Mouse (Mus musculus): ENCODE data around the gene Rcn3.
"Not testable (repeated sequence)": the region's sequence is repeated elsewhere in the genome, so short reads cannot be mapped to it uniquely, and the experiment has no call there.

Rcn3 gene

DNA sequence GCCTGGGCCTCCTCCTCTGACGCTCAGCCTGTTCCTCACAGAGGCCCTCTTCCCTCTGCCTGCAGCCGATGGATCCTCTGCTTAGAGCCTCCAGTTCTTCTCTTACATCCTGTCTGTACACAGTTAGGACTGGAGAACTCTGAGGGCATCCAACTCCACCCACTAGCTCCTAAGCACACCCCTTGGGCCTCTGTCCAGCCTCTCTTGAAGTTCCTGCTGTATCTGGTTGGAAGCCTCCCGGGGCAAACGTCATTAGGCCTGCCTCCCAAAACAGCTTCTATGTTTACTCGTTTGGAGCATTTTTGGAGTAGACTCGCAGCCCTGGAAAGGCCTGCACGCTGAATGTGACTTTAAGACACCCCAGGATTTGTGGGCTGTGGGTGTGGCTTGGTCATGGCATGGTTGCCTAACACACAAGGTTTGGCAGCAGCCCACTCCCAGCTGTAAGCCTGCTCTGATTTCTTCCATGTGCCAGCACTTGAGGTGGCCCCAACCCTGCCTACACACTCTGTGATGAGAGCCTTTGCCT lies 11.7 kb upstream of the Rcn3 start, which contains the start of gene Fcgrt:
Gene Fcgrt (minus strand): TSS at position 200 of the 529 bp plus-strand sequence.
- in situ Hi-C loops (cut with MboI; ENCODE audit: low pct_unique_long_range_greater_than_20kb in 1 of 2, low sequenced_read_pairs in 2 of 2, unreplicated experiment in 1 of 2): no loop called here

DNA sequence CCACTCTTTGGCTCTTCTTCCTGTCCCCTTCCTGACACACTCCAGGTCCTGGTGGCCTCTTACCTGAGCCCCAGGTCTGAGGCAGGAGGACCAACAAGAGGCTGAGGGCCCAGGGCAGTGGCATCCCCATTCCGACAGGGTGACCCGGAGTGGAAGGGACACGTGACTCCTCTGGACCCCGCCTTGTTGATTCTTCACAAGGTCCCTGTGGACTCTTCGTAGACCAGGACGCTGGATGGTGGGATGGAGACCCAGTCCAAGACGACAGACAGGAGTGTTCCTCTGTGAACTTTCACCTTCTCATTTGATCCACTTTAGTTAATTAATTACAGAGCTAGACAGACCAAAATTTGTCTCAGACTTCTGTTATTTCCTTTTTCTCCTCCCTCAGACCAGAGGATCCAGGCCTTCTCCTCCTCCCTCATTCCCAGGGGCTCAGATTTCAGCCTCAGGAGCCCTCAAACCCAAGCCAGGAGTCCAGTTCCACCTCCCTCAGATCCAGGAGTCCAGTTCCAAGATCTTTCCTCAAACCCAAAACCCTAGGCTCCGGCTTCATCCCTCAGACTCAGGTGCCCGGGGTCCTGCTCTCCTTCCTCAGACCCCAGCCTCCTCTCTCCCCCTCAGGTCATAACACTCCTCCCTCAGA lies 11.0 kb upstream of the Rcn3 start:
- in situ Hi-C loops (cut with MboI; ENCODE audit: low pct_unique_long_range_greater_than_20kb in 1 of 2, low sequenced_read_pairs in 2 of 2, unreplicated experiment in 1 of 2): no loop called here

- in situ Hi-C loops (cut with MboI; ENCODE audit: low pct_unique_long_range_greater_than_20kb in 1 of 2, low sequenced_read_pairs in 2 of 2, unreplicated experiment in 1 of 2): no loop called here
These were observed 10.4 kb upstream of the Rcn3 start for GRCm38 (mm10) chr7:45102441-45102840.

DNA sequence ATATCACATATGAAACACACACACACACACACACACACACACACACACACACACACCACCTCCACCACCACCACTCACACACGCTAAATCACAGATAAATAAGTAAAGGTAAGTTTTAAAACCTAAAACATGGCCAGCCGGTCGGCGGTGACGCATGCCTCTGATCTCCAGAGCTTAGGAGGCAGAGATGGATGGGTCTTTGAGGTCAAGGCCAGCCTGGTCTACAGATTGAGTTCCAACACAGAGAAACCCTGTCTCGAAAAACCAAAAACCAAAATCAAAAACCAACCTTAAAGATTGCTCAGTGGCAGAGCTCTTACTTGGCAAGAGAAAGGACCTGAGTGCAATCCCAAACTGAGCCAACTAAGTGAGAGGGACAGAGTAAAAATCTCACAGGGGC lies 8.0 kb upstream of the Rcn3 start:
- in situ Hi-C loops (cut with MboI; ENCODE audit: low pct_unique_long_range_greater_than_20kb in 1 of 2, low sequenced_read_pairs in 2 of 2, unreplicated experiment in 1 of 2): no loop called here

- in situ Hi-C loops (cut with MboI; ENCODE audit: low pct_unique_long_range_greater_than_20kb in 1 of 2, low sequenced_read_pairs in 2 of 2, unreplicated experiment in 1 of 2): no loop called here
These were observed 6.7 kb upstream of the Rcn3 start for GRCm38 (mm10) chr7:45098541-45099240.

DNA sequence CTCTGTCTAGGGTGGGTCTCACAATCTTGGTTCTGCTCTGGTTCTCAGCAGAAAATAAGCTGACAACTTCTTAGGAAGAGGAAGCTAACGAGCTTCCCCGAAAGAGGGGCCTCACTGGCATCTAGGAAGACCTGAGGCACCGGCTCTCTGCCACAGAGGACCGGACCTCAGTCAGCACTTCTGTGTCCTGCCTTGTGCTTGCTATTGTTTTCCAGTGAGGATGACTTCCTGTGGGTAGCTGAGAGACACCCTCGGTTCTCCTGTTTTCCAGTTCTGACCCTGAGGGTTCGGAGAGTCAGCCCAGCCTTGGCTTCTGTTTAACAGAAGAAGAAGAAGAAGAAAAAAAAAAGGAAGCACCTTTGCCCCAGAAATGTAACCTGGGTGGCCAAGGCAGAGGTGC lies 5.5 kb upstream of the Rcn3 start:
- in situ Hi-C loops (cut with MboI; ENCODE audit: low pct_unique_long_range_greater_than_20kb in 1 of 2, low sequenced_read_pairs in 2 of 2, unreplicated experiment in 1 of 2): no loop called here

DNA sequence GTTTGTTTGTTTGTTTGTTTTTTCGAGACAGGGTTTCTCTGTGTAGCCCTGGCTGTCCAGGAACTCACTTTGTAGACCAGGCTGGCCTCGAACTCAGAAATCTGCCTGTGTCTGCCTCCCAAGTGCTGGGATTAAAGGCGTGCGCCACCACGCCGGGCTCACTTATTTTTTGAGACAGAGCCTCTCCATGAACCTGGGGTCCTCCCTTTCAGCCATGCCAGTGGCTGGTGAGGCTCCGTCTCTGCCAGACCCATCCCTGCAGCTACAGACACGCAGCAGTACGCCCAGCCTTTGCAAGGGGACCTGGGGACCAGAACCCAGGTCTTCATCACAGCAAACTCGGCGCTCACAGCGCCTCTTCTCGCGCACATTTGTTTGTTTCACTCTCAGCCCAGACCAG lies 3.9 kb upstream of the Rcn3 start:
- in situ Hi-C loops (cut with MboI; ENCODE audit: low pct_unique_long_range_greater_than_20kb in 1 of 2, low sequenced_read_pairs in 2 of 2, unreplicated experiment in 1 of 2): not testable (repeated sequence)

DNA sequence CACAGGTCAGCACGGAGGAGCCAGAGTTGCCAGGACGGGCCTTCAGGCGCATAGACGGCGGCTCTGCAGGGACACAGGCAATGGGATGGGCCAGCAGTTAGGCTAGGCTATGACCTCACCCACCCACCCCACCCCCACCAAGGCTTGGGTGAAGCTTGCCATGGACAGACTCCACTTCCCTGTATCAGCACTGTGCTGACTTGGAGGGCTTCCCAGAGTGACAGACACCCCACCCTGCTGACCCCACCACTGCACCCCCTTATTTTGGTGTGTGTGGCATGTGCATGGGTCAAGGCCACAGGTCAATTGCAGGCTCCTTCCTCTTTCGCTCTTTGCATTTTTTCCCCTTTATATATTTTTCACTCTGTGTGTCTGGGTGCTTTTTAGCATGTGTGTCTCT lies 3.3 kb upstream of the Rcn3 start:
- in situ Hi-C loops (cut with MboI; ENCODE audit: low pct_unique_long_range_greater_than_20kb in 1 of 2, low sequenced_read_pairs in 2 of 2, unreplicated experiment in 1 of 2): no loop called here

DNA sequence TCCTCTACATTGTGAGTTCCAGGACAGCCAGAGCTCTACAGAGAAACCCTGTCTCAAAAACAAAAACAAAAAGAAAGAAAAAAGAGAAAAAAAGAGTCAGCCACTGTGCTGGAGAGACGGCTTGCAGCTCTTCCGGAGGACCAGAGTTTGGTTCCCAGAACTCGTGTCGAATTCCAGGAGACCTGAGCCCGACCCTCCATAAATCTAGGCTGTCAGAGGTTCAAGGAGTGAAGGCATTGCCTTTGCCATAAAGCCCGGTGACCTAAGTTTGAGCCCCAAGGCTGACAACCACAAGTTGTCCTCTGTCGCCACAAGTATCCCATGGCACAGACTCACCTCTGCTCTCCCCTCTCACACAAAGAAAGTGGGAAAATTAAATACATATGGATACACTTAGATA lies 2.1 kb upstream of the Rcn3 start:
- in situ Hi-C loops (cut with MboI; ENCODE audit: low pct_unique_long_range_greater_than_20kb in 1 of 2, low sequenced_read_pairs in 2 of 2, unreplicated experiment in 1 of 2): no loop called here

DNA sequence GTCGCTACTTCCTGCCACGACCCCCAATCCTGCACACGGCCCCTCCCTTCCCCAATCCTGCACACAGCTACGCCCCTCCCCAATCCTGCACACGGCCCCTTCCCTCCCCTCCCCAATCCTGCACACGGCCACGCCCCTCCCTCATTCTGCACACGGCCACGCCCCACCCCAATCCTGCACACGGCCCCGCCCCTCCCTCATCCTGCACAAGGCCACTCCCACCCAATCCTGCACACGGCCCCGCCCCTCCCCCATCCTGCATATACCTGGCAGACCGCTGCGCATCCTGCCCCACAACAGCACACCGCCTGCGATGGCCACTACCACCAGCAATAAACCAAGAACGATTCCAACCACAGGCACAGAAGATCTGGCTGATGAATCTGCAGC lies 1.5 kb upstream of the Rcn3 start:
- in situ Hi-C loops (cut with MboI; ENCODE audit: low pct_unique_long_range_greater_than_20kb in 1 of 2, low sequenced_read_pairs in 2 of 2, unreplicated experiment in 1 of 2): no loop called here

DNA sequence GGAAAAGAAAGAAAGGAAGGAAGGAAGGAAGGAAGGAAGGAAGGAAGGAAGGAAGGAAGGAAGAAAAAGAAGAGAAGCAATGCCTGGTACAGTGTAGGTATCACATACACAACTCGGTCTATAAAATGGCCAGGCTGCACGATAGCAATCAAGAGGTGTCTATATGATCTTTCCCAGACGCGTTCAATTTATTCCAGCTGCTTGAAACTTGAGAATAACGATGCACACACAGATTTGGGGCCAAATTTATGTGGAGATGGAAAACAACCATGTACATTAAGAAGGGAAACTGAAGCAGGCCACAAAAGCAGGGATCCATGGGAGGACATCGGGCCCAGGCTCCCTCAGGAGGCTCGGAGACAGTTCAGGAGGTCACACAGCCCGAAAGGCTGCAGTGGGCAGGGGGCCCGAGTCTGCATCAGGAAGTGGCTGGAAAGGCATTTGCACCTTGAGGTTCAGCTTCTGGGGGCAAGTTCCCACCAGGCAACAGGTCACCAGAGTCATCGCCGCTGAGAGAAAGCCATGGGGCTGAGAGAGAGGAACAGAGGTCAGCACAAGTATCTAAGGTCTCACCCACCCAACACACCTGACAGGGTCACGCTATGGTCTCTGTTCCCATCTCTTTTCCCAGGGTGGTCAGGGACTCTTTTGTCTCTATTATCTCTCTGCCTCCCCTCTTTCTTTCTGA lies 951 bp upstream of the Rcn3 start:
- in situ Hi-C loops (cut with MboI; ENCODE audit: low pct_unique_long_range_greater_than_20kb in 1 of 2, low sequenced_read_pairs in 2 of 2, unreplicated experiment in 1 of 2): no loop called here

- in situ Hi-C loops (cut with MboI; ENCODE audit: low pct_unique_long_range_greater_than_20kb in 1 of 2, low sequenced_read_pairs in 2 of 2, unreplicated experiment in 1 of 2): no loop called here
These were observed 725 bp downstream of the Rcn3 start for GRCm38 (mm10) chr7:45091001-45091990.

- in situ Hi-C loops (cut with MboI; ENCODE audit: low pct_unique_long_range_greater_than_20kb in 1 of 2, low sequenced_read_pairs in 2 of 2, unreplicated experiment in 1 of 2): no loop called here
These were observed 1.6 kb downstream of the Rcn3 start for GRCm38 (mm10) chr7:45090251-45090977.

DNA sequence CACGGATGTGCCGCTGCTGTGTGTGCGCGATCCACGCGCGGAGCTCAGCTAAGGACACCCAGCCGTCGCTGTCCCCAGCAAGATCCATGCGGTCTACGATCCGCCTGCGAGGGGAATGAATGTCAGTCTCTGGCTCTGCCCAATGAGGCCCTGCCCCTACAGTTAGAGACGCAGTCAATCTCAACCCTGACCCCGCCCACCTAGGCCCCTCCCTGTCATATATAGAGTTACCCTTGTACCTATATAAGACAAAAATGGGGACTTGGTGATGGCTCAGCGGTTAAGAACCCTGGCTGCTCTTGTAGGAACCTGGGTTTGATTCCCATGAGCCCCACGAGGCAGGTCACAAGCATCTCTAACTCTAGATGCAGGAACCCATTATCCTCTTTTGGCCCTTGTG lies 3.4 kb downstream of the Rcn3 start:
- in situ Hi-C loops (cut with MboI; ENCODE audit: low pct_unique_long_range_greater_than_20kb in 1 of 2, low sequenced_read_pairs in 2 of 2, unreplicated experiment in 1 of 2): no loop called here

GRCm38 (mm10) chr7:45086084-45086483 lies 5.9 kb downstream of the Rcn3 start:
- in situ Hi-C loops (cut with MboI; ENCODE audit: low pct_unique_long_range_greater_than_20kb in 1 of 2, low sequenced_read_pairs in 2 of 2, unreplicated experiment in 1 of 2): no loop called here

DNA sequence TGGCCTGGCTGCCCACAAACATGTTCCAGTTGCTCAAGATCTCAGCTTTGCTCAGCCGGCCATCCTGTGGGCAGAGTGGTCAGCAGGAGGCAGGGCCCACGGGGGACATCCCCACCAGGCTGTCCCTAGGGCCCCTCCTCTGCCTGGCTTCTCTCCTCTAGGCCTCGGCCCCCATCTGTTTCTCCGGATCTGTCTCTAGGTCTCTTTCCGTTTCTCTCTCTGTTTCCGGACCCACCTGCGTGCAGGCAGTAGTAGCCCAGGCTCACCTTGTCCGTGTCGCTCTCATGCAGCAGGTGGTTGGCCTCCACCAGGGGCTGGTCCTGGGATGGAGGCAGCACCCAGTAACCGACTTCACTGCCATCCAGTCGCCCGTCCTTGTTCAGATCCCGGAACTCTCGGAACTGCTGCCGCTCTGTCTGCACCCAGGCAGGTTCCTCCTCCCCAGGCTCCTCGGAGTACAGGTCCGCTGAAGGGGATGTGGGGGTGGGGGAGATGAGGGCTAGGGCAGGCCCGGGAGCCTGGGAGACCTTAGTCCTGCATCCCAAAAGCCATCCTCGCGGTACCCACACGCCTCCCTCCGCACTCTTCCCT lies 8.6 kb downstream of the Rcn3 start:
- in situ Hi-C loops (cut with MboI; ENCODE audit: low pct_unique_long_range_greater_than_20kb in 1 of 2, low sequenced_read_pairs in 2 of 2, unreplicated experiment in 1 of 2): no loop called here

DNA sequence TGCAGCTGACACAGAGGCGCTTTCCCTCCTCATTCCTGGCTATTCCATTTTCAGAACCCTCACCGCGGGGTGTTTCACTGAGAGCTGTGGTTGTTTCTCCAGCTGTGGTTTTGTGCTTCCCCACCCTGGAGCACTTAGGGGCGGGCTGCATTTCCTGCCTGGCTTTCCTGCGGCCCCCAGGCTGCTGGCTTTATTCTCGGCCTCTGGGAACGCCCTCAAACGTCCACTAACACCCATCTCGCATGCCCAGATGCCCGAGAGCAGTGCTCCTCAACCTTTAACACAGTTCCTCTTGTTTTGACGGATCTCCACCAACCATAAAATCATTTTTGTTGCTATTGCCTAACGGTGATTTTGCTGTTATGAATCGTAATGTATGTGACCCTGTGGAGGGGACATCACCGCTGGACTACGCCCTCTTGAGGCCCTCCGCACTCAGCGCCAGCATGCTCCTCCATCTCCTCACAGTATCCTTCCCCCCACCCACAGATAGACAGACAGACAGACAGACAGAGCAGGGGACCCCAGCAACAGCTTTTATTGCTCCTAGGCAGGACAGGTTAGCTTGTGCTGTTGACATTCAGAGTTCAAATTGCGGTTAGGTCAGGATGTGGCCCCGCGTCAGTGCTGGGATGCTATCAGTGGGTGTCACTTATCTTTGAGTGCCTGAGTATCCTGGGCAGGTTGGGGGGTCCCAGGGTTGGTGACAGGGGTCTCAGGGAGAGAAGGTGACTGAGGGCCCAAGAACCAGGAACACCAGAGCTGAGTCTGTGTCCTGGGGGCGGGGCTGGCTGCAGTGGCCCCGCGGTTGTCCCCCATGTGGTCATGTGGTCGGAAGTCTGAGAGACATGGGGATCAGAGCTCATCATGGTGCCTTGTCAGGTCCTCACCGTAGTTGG lies 9.4 kb downstream of the Rcn3 start:
- in situ Hi-C loops (cut with MboI; ENCODE audit: low pct_unique_long_range_greater_than_20kb in 1 of 2, low sequenced_read_pairs in 2 of 2, unreplicated experiment in 1 of 2): no loop called here

Measured in mouse embryonic stem cell (cell line).